Mouse (Mus musculus) lung, postnatal 14 days (tissue): Measurements from ENCODE around the gene Adamts6.

ENCODE experiments used
- DNase-seq: peaks from one replicate; pipeline ENCODE4 v3.0.0; 2021

Gene Adamts6

GRCm38 (mm10) chr13:104287366-104288225 lies at the start of gene Adamts6:
Adamts6 (plus strand) TSS chr13:104287835.
- DNase-seq: no peak

- no peak for DNase-seq
Observed at GRCm38 (mm10) chr13:104258997-104259396, 28.6 kb upstream of the Adamts6 start.

- DNase-seq: peak; percentile 6
Observed at GRCm38 (mm10) chr13:104285031-104285431, 2.6 kb upstream of the Adamts6 start.

DNA sequence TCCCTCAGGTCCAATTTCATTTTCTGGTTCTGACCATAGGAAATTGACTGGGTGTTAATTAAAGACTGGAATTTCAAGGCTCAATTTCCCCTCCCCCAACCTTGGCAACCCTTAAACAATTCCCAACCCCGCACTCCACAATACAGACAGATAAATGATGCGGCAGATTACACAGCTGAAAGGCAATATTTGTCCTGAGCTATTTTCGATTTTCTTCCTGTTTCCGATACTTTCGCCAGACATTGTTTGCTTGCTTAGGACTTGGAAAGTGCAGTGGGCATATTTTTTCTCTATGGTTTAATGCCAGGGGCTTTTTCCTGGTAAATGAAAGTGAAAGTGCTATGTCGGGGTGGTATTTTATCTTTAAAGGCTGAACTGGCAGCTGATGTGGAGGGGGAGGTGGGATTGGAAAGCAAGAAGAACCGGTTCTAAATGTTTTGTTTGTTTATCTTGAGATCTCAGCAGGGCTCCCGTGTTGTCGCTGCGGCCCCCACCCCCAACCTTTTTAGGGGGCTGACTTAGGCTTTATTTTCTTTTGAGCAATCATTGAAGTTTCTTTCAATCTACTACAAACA lies 1.8 kb upstream of the Adamts6 start:
- DNase-seq: peak; percentile 37

DNA sequence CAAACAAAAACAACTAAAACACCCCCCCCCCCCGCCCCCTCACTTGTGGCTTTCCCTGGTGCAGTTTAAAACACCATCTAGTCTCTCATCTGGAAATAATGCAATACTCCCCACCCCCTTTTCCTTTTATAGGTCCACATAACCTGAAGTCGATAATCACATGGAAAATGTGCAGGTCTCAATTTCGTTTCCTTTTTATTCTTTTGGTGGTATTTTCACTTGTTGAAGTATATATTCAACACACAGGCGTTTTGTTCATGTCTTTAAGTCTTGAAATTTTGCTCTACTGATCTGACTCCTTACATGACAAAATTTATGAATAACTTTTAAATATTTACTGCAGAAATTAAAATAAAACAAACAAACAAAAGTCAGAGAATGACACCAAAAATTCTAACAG lies 1.3 kb upstream of the Adamts6 start:
- no peak for DNase-seq

DNA sequence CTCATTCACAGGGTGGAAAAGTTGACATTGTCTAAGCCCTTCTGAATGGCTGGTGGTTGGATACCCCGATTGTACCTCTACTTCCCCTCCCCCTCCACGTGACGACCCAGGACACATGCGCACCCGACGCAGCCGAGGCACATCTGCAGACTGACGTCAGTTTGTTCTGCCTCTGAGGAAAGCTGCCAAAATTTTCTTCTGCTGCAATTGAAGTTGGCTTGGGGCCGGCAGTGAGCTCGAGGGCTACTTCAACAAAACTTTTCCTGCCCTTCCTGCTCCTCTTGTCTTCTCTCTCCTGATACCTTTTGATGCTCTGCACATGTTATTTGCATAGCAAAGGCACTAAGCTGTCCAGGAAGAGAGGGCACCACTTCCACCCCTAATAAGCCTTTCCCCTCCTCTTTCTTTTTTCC lies 732 bp upstream of the Adamts6 start:
- peak; percentile 92 for DNase-seq

- DNase-seq: peak; percentile 81
Observed at GRCm38 (mm10) chr13:104288226-104288859, 708 bp downstream of the Adamts6 start.

DNA sequence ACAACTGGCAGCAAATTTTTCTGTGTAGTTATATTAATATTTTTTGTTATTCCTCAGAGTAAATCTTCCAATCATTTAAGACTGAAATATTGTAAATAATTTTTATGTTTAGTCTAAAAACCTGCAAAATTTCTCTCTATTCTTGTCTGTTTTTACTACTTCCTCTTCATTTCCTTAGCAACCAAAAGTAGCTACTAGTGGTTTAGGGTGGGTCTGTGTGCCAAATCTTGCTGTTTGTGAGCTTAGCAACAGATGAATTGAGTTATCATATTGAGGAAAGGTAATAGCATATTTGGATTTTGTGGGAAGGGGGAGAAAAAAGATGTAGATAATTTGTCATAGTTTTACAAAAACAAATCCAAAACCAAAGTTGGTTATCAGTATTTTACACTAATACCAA lies 1.5 kb downstream of the Adamts6 start:
- no peak for DNase-seq

DNA sequence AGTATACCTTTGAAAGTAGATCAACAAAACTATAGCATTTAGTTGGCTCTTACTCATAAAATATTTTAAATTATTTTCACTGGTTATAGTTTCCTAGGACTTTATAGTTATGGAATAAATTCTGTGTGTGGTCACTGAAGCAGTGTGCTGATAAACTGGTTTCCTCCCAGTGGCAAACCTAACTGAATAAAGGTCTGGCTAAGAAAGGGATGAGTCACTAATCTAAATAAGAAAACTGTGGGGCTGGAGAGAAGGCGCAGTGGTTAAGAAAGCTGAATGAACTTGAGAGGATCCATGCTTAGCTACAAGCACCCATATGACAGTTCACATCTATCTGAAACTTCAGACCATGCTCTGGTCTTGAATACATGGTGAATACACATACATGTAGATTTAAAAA lies 7.8 kb downstream of the Adamts6 start:
- DNase-seq: no peak

DNA sequence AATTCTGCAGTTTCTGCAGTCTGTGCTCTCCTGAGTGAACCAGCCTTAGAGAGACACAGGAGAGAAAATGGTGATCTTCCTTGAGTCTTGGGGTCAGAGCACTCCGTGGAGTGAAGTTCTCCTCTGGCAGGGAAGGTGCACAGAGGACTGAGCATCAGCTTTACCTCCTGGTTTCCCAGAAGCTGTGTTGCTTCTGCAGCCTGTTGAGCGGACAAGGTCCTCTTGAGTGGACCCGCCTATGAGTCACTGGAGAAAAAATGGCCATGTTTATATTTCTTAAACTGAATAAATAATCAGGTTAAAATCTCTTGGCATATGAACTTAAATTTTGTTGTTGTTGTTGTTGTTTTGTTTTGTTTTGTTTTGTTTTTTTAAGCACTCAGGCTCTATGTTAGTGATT lies 41.7 kb downstream of the Adamts6 start:
- DNase-seq: no peak

DNA sequence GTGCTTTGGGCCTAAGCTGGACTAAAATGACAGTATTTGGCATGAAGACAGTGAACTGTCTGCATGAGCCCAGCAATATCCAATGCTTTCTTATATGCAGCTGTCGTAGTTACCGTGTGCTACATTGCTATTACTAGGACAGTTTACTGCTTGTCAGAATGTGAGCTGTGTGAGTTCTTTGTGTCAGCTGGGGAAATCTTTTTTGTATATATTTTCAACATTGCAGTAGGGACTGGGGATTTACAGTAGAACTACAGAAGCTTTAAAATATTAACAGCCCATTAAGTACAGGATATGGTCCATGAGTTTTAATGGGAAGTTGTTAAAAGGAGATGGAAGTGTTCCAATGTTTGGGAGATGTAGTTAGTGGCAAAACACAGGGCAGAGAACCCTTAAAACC lies 42.1 kb downstream of the Adamts6 start:
- no peak for DNase-seq

DNA sequence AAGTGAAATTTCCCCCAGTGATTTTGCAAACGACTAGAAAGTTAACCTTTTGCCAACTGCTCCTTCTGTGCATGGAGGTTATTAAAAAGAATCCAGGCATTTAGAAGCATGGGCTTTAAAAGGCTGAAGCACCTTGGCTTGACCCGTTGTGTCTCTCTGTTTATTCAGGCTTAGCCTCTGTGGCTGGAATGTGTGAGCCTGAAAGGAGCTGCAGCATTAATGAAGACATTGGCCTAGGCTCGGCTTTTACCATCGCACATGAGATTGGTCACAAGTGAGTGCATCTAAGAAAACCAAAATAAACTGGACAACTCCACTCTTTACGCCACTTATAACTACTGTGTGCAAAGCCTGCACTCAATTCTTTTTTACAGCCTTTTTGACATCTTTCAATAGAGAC lies 65.0 kb downstream of the Adamts6 start:
- no peak for DNase-seq

- no peak for DNase-seq
Observed at GRCm38 (mm10) chr13:104393427-104394356, 106.1 kb downstream of the Adamts6 start.

GRCm38 (mm10) chr13:104397814-104398213 lies 110.2 kb downstream of the Adamts6 start:
- no peak for DNase-seq

GRCm38 (mm10) chr13:104432734-104433133 lies 145.1 kb downstream of the Adamts6 start:
- no peak for DNase-seq

DNA sequence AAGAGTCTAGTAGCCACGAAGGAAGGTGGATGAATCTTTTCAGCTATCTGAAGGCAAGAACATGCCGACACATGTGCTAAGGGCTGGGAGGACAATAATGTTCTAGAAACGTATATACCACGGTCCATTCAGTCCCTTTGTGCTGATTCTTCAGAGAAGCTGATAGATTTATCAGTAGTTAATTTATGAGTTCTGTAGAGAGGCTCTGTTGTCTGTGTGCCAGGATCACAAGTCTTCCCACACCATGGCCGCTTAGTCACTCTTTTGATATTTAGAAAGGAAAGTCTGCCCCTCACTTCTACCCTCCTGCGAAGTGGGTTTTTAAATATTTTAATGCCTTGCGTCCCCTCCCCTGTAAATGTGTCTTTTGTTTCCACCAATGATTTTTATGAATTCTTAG lies 154.9 kb downstream of the Adamts6 start:
- DNase-seq: no peak

- no peak for DNase-seq
Observed at GRCm38 (mm10) chr13:104445437-104445836, 157.8 kb downstream of the Adamts6 start.

GRCm38 (mm10) chr13:104446974-104447373 lies 159.3 kb downstream of the Adamts6 start:
- no peak for DNase-seq

DNA sequence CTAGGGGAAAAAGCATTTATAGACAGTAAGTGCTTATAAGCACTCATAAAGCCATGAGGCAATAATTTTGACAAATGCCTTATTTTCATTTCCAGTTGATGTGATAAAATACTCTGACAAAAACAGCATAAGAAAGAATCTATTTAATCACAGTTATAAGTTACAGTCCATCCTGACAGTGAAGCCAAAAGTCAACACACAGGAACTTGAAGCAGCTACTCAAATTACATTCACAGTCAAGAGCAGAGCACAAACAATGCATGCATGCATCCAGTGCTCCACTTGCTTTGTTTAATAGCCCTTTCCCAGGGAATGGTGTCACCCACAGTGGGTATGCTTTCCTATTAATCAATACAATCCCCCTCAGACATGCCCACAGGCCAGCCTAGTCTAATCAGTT lies 159.8 kb downstream of the Adamts6 start:
- no peak for DNase-seq

DNA sequence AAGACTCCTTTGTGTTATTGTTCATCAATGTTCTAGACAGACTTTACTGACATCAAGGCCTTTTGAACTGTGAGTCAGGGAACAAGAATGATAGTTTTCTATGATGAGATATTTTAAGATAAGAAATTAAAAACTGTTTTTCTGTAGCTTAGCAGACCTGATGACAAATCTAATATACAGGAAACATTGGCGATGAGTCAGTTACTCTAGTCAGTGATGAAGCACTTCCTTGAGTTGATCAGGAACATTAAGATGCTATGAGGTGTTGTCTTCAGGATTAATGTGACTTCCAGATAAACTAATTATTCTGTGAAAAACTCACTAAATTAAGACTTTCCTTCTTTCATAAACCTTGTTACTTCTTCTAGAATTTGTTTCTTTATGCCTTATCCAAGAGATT lies 160.7 kb downstream of the Adamts6 start:
- DNase-seq: no peak

DNA sequence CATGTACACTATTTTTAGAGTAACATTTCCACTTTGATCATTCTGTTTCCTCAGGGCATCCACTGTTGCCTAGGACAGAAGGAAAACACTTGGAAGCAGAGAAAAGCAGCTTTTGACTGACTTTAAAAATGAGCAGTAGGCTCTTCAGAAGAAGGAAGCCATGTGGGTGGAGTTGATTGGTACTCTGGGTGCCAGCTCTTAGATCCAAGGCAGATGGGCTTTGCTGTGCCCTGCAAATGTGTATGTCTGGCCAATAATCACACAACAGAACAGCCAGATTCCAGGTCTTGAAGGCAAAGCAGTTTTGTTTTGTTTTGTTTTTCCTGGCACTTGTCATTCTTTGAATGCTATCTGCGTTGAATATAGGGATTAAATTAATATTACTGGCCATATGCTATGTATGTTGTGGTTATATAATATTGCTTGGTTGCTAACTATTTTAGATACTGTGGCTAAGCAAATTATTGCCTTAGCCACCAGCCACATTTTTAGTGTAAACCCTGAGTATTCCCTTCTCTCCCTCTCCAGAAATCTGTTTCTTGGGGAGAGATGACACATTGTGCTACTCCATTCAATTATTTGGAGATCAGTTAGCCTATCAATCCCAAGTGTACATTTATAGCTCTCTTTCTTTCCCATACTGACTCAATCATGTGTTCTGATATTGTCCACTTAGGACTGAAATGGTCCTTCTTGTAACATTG lies 165.8 kb downstream of the Adamts6 start:
- DNase-seq: no peak

GRCm38 (mm10) chr13:104460287-104460686 lies 172.7 kb downstream of the Adamts6 start:
- no peak for DNase-seq
